Mouse (Mus musculus) lung, postnatal 0 days (tissue): ENCODE data around the gene Gal3st2.
"Not testable (repeated sequence)": the region's sequence is repeated elsewhere in the genome, so short reads cannot be mapped to it uniquely, and the experiment has no call there.

Source experiments
- CTCF ChIP-seq: IDR thresholded peaks from 2 replicates; pipeline ENCODE4 v1.5.1; 2016; ENCODE audit warnings: antibody characterized with exemption, mild to moderate bottlenecking
- EP300 ChIP-seq: IDR thresholded peaks from 2 replicates; pipeline ENCODE4 v1.6.1; 2016; ENCODE audit warnings: antibody characterized with exemption, mild to moderate bottlenecking, control low read depth

- not testable (repeated sequence) for TF ChIP-seq CTCF, EP300
Measured at GRCm38 (mm10) chr1:93874405-93874804, 13.3 kb downstream of the Gal3st2 start.
